Mouse (Mus musculus): ENCODE results near the gene Emilin3. TPM values are rescaled to one million over a fixed set of nuclear protein-coding genes. Genes with fewer than 3 reads are reported as not detected.

Gene Emilin3
- total RNA-seq, 1 experiment, result 2.8 TPM

GRCm38 (mm10) chr2:160955331-160955730, 43.2 kb upstream of the Emilin3 start:
- H3K4me3 ChIP-seq (ENCODE audit: insufficient read depth in 1 of 2, low read depth in 1 of 2, low read length in 2 of 2, poor library complexity in 1 of 2, severe bottlenecking in 1 of 2), result no peak overlapping the region
- no peak overlapping the region for H3K9ac ChIP-seq (ENCODE audit: insufficient read depth, low read depth, low read length, poor library complexity, severe bottlenecking)
- peaks cover 31% of the 10 kb centered on the region for H3K36me3 ChIP-seq (ENCODE audit: control insufficient read depth, insufficient read depth, low read length, poor library complexity, severe bottlenecking)
- no peaks in the 10 kb centered on the region for H3K9me3 ChIP-seq (ENCODE audit: control insufficient read depth, insufficient read depth, low read depth, low read length)
- DNase-seq (ENCODE audit: low read depth, low spot score), result no peak
- TF ChIP-seq MAFK (IDR thresholded peaks at IDR 0.05; ENCODE audit: insufficient read depth, low read depth, low read length) (no peak), HCFC1 (IDR thresholded peaks at IDR 0.05; ENCODE audit: borderline replicate concordance, insufficient read depth, low read length) (no peak), ZC3H11A (IDR thresholded peaks at IDR 0.05; ENCODE audit: borderline replicate concordance, low read depth, low read length) (no peak), ZNF384 (IDR thresholded peaks at IDR 0.05; ENCODE audit: low read depth, low read length) (no peak), CHD2 (IDR thresholded peaks at IDR 0.05; ENCODE audit: low read depth, low read length) (no peak)
- in situ Hi-C loops (cut with MboI; ENCODE audit: low sequenced_read_pairs in 2 of 2, unreplicated experiment in 2 of 2), result no loop called here
- H3K27ac ChIP-seq (ENCODE audit: insufficient read depth, low read depth, low read length, poor library complexity, severe bottlenecking), result no peak overlapping the region
- peaks cover 2 to 5% of the 10 kb centered on the region in 2 experiments; a peak in 2 of 4 replicates for H3K4me1 ChIP-seq (ENCODE audit: control insufficient read depth in 2 of 2, insufficient read depth in 2 of 2, low read length in 2 of 2, poor library complexity in 1 of 2)

- Histone ChIP-seq H3K27ac (ENCODE audit: insufficient read depth, low read depth, low read length, poor library complexity, severe bottlenecking) (no peak overlapping the region), H3K36me3 (ENCODE audit: control insufficient read depth, insufficient read depth, low read length, poor library complexity, severe bottlenecking) (peaks cover 35% of the 10 kb centered on the region), H3K9me3 (ENCODE audit: control insufficient read depth, insufficient read depth, low read depth, low read length) (no peaks in the 10 kb centered on the region), H3K9ac (ENCODE audit: insufficient read depth, low read depth, low read length, poor library complexity, severe bottlenecking) (no peak overlapping the region), H3K4me1 (ENCODE audit: control insufficient read depth in 2 of 2, insufficient read depth in 2 of 2, low read length in 2 of 2, poor library complexity in 1 of 2) (peaks cover 2 to 5% of the 10 kb centered on the region in 2 experiments; a peak in 2 of 4 replicates), H3K4me3 (ENCODE audit: insufficient read depth in 1 of 2, low read depth in 1 of 2, low read length in 2 of 2, poor library complexity in 1 of 2, severe bottlenecking in 1 of 2) (no peak overlapping the region)
- TF ChIP-seq ZNF384 (IDR thresholded peaks at IDR 0.05; ENCODE audit: low read depth, low read length) (no peak), ZC3H11A (IDR thresholded peaks at IDR 0.05; ENCODE audit: borderline replicate concordance, low read depth, low read length) (no peak), HCFC1 (IDR thresholded peaks at IDR 0.05; ENCODE audit: borderline replicate concordance, insufficient read depth, low read length) (no peak), MAFK (IDR thresholded peaks at IDR 0.05; ENCODE audit: insufficient read depth, low read depth, low read length) (no peak), CHD2 (IDR thresholded peaks at IDR 0.05; ENCODE audit: low read depth, low read length) (no peak)
- DNase-seq (ENCODE audit: low read depth, low spot score), result no peak
- in situ Hi-C loops (cut with MboI; ENCODE audit: low sequenced_read_pairs in 2 of 2, unreplicated experiment in 2 of 2), result no loop called here
Measured at GRCm38 (mm10) chr2:160954541-160954940, 42.4 kb upstream of the Emilin3 start.

- H3K27ac ChIP-seq (ENCODE audit: insufficient read depth, low read depth, low read length, poor library complexity, severe bottlenecking), result no peak overlapping the region
- in situ Hi-C loops (cut with MboI; ENCODE audit: low sequenced_read_pairs in 2 of 2, unreplicated experiment in 2 of 2), result no loop called here
- H3K36me3 ChIP-seq (ENCODE audit: control insufficient read depth, insufficient read depth, low read length, poor library complexity, severe bottlenecking), result peaks cover 42% of the 10 kb centered on the region
- no peak for TF ChIP-seq ZNF384 (IDR thresholded peaks at IDR 0.05; ENCODE audit: low read depth, low read length)
- no peak for TF ChIP-seq MAFK (IDR thresholded peaks at IDR 0.05; ENCODE audit: insufficient read depth, low read depth, low read length)
- no peak for TF ChIP-seq CHD2 (IDR thresholded peaks at IDR 0.05; ENCODE audit: low read depth, low read length)
- no peak for TF ChIP-seq HCFC1 (IDR thresholded peaks at IDR 0.05; ENCODE audit: borderline replicate concordance, insufficient read depth, low read length)
- TF ChIP-seq ZC3H11A (IDR thresholded peaks at IDR 0.05; ENCODE audit: borderline replicate concordance, low read depth, low read length), result no peak
- no peak overlapping the region for H3K9ac ChIP-seq (ENCODE audit: insufficient read depth, low read depth, low read length, poor library complexity, severe bottlenecking)
- H3K4me1 ChIP-seq (ENCODE audit: control insufficient read depth in 2 of 2, insufficient read depth in 2 of 2, low read length in 2 of 2, poor library complexity in 1 of 2), result peaks cover 2 to 5% of the 10 kb centered on the region in 2 experiments; a peak in 2 of 4 replicates
- DNase-seq (ENCODE audit: low read depth, low spot score), result no peak
- no peak overlapping the region for H3K4me3 ChIP-seq (ENCODE audit: insufficient read depth in 1 of 2, low read depth in 1 of 2, low read length in 2 of 2, poor library complexity in 1 of 2, severe bottlenecking in 1 of 2)
- H3K9me3 ChIP-seq (ENCODE audit: control insufficient read depth, insufficient read depth, low read depth, low read length), result no peaks in the 10 kb centered on the region
Measured at GRCm38 (mm10) chr2:160953131-160953873, 41.2 kb upstream of the Emilin3 start.

DNA sequence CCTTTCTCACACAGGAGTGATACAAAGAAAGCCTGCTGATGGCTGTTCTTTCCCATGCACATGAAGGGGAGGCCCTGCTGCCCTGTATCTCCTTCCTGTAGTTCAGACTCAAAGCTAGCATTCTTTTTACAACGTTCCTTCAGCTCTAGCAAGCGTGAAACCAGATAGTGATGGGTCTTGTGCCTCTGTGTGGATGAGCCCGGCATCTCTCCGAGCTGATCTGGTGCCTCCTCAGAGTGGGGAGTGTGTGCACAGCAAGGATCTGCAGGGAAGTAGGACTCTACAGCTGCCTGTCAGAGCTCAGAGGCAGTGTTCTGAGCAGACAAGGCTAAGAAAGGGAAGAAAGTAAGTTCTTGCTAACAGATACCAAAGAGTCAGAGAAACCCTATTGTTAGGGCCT, 39.5 kb upstream of the Emilin3 start:
- H3K4me3 ChIP-seq (ENCODE audit: insufficient read depth in 1 of 2, low read depth in 1 of 2, low read length in 2 of 2, poor library complexity in 1 of 2, severe bottlenecking in 1 of 2), result no peak overlapping the region
- TF ChIP-seq CHD2 (IDR thresholded peaks at IDR 0.05; ENCODE audit: low read depth, low read length), result no peak
- no peak for TF ChIP-seq ZC3H11A (IDR thresholded peaks at IDR 0.05; ENCODE audit: borderline replicate concordance, low read depth, low read length)
- TF ChIP-seq MAFK (IDR thresholded peaks at IDR 0.05; ENCODE audit: insufficient read depth, low read depth, low read length), result no peak
- no peak for TF ChIP-seq ZNF384 (IDR thresholded peaks at IDR 0.05; ENCODE audit: low read depth, low read length)
- no peak for TF ChIP-seq HCFC1 (IDR thresholded peaks at IDR 0.05; ENCODE audit: borderline replicate concordance, insufficient read depth, low read length)
- no peak overlapping the region for H3K9ac ChIP-seq (ENCODE audit: insufficient read depth, low read depth, low read length, poor library complexity, severe bottlenecking)
- in situ Hi-C loops (cut with MboI; ENCODE audit: low sequenced_read_pairs in 2 of 2, unreplicated experiment in 2 of 2), result no loop called here
- no peaks in the 10 kb centered on the region for H3K9me3 ChIP-seq (ENCODE audit: control insufficient read depth, insufficient read depth, low read depth, low read length)
- DNase-seq (ENCODE audit: low read depth, low spot score), result no peak
- H3K4me1 ChIP-seq (ENCODE audit: control insufficient read depth in 2 of 2, insufficient read depth in 2 of 2, low read length in 2 of 2, poor library complexity in 1 of 2), result no peaks in the 10 kb centered on the region
- H3K27ac ChIP-seq (ENCODE audit: insufficient read depth, low read depth, low read length, poor library complexity, severe bottlenecking), result no peak overlapping the region
- H3K36me3 ChIP-seq (ENCODE audit: control insufficient read depth, insufficient read depth, low read length, poor library complexity, severe bottlenecking), result peaks cover 37% of the 10 kb centered on the region
